Mouse (Mus musculus): ENCODE measurements around the gene Pabpc6. TPM values are rescaled to one million over a fixed set of nuclear protein-coding genes. Genes with fewer than 3 reads are reported as not detected.

Gene Pabpc6
- polyA plus RNA-seq (2017; shearing (Covaris generic)): not detected

DNA sequence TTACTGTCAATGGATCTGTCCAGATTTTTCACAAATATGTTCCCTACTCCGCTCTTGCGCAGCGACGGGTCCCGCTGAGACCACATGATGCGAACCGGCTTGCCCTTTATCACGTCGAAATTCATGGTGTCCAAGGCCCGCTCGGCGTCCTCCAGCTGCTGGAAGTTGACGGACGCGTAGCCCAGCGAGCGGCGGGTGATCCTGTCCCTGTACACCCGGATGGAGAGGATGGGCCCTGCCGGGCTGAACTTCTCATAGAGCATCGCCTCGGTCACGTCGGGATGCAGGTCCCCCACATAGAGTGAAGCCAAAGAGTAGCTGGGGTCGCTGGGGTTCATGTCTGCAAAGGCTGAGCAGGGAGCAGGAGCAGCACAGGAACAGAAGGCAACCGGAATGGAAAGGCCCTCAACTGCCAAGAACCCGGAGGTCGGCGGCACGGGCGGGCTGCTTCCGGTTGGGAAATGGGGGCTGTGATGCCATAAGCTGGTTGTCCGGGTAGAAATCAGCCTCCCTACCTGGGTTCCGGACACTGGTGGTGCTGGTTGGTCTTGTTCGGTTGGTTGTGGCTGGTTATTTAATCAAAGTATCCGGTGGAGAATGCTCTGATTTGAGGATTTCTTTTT is at the start of gene Pabpc6:
Gene Pabpc6 (minus strand): TSS at position 435 of the 623 bp plus-strand sequence.

Other genes with a start within 250 kb of the Pabpc6 start
- not detected for gene Gm17728, start 247.7 kb downstream of the Pabpc6 start, polyA plus RNA-seq (2017; shearing (Covaris generic))

Data from effector memory CD4-positive, alpha-beta T cell, adult 7 months (primary cell).